Mouse (Mus musculus) heart, embryonic 11.5 days (tissue): ENCODE measurements around the gene Il22ra1. TPM values are rescaled to one million over a fixed set of nuclear protein-coding genes. Genes with fewer than 3 reads are reported as not detected.
A peak's percentile ranks its signal among the peaks of the same experiment; 100 is the strongest.

Source experiments
- ATAC-seq: fragments of 200-750 bp; cut with Nextera tagmentation; replicated peaks from 2 replicates; pipeline ENCODE4 v1.8.0; 2017; ENCODE audit warnings: moderate library complexity; ENCODE audit not compliant: insufficient number of reproducible peaks, low FRiP score, low TSS enrichment
- H3K27ac ChIP-seq: fragments of 300-500 bp; sonication (generic); 2 replicates; pipeline ENCODE4 v1.5.1; 2014; ENCODE audit warnings: mild to moderate bottlenecking, low read depth, low read length
- H3K27me3 ChIP-seq: fragments of 300-500 bp; sonication (generic); 2 replicates; pipeline ENCODE4 v1.6.1; 2014; ENCODE audit warnings: mild to moderate bottlenecking, low read length, mixed read lengths; ENCODE audit not compliant: control insufficient read depth, insufficient read depth
- H3K36me3 ChIP-seq: fragments of 300-500 bp; sonication (generic); 2 replicates; pipeline ENCODE4 v1.6.1; 2014; ENCODE audit warnings: mild to moderate bottlenecking, low read length, moderate library complexity, mixed read lengths; ENCODE audit not compliant: control insufficient read depth, insufficient read depth
- H3K4me1 ChIP-seq: fragments of 300-500 bp; sonication (generic); 2 replicates; pipeline ENCODE4 v1.6.1; 2014; ENCODE audit warnings: low read length; ENCODE audit not compliant: control insufficient read depth, insufficient read depth
- H3K4me2 ChIP-seq: fragments of 300-500 bp; sonication (generic); 2 replicates; pipeline ENCODE4 v1.6.1; 2014; ENCODE audit warnings: mild to moderate bottlenecking, moderate library complexity
- H3K4me3 ChIP-seq: fragments of 300-500 bp; sonication (generic); 2 replicates; pipeline ENCODE4 v1.5.1; 2014; ENCODE audit warnings: low read depth, low read length
- H3K9ac ChIP-seq: fragments of 300-500 bp; sonication (generic); 2 replicates; pipeline ENCODE4 v1.6.1; 2014; ENCODE audit warnings: mild to moderate bottlenecking, low read depth, low read length, moderate library complexity
- H3K9me3 ChIP-seq: fragments of 300-500 bp; sonication (generic); replicated peaks from 2 replicates; pipeline ENCODE4 v1.6.1; 2016; ENCODE audit warnings: low read length; ENCODE audit not compliant: control insufficient read depth
- WGBS: fragments of 180-500 bp; shearing (Covaris S2); extraction: QIAGEN DNeasy Blood & Tissue Kit; methylation state at CpG from one replicate; pipeline ENCODE4 v1.1.7; 2014; ENCODE audit not compliant: insufficient replicate concordance; 5-methylcytosine and 5-hydroxymethylcytosine counted together
- polyA plus RNA-seq: library from polyadenylated mRNA; unstranded; fragments of >200 nt; fragmentation: Nextera tagmentation; extraction: Ambion mirVana; gene quantifications from 2 replicates; pipeline ENCODE4 v1.2.1, GENCODE M21; 2014

The Il22ra1 gene
- polyA plus RNA-seq, 1 experiment from 2014 or later, result not detected

GRCm38 (mm10) chr4:135766976-135767375, 39.0 kb downstream of the Il22ra1 start:
- Histone ChIP-seq H3K36me3 (no peaks in the 10 kb centered on the region), H3K9ac (no peak overlapping the region), H3K4me1 (peaks cover 9% of the 10 kb centered on the region), H3K27ac (no peak overlapping the region), H3K27me3 (no peaks in the 10 kb centered on the region), H3K4me2 (no peak overlapping the region), H3K4me3 (no peak overlapping the region), H3K9me3 (no peaks in the 10 kb centered on the region)
- WGBS, result 73% methylated on average over 3 of the region's 3 CpGs
- ATAC-seq, result no peak

- Histone ChIP-seq H3K9me3 (no peaks in the 10 kb centered on the region), H3K4me3 (no peak overlapping the region), H3K4me2 (no peak overlapping the region), H3K9ac (no peak overlapping the region), H3K27me3 (no peaks in the 10 kb centered on the region), H3K27ac (no peak overlapping the region), H3K36me3 (no peaks in the 10 kb centered on the region), H3K4me1 (peaks cover 19% of the 10 kb centered on the region)
- ATAC-seq, result no peak
- WGBS, result 55% methylated on average over 14 of the region's 14 CpGs
Measured at GRCm38 (mm10) chr4:135768572-135769526, 40.9 kb downstream of the Il22ra1 start.

- WGBS, result 81% methylated on average over 18 of the region's 18 CpGs
- H3K36me3 ChIP-seq, result no peaks in the 10 kb centered on the region
- no peak overlapping the region for H3K4me2 ChIP-seq
- ATAC-seq, result no peak
- H3K9me3 ChIP-seq, result no peaks in the 10 kb centered on the region
- no peak overlapping the region for H3K4me3 ChIP-seq
- H3K27me3 ChIP-seq, result peaks cover 2% of the 10 kb centered on the region; the same call in 1 of the 2 replicates
- no peak overlapping the region for H3K9ac ChIP-seq
- H3K27ac ChIP-seq, result no peak overlapping the region
- peaks cover 24% of the 10 kb centered on the region for H3K4me1 ChIP-seq
Measured at GRCm38 (mm10) chr4:135770611-135771305, 42.8 kb downstream of the Il22ra1 start.

- Histone ChIP-seq H3K4me2 (no peak overlapping the region), H3K9me3 (no peaks in the 10 kb centered on the region), H3K4me1 (peaks cover 24% of the 10 kb centered on the region), H3K36me3 (no peaks in the 10 kb centered on the region), H3K27ac (0 out of 2 replicates have a peak overlapping the region, but pooled peaks have one; percentile 65), H3K9ac (no peak overlapping the region), H3K4me3 (no peak overlapping the region), H3K27me3 (peaks cover 3% of the 10 kb centered on the region; the same call in 1 of the 2 replicates)
- 75% methylated on average over 6 of the region's 6 CpGs for WGBS
- ATAC-seq, result no peak
Measured at GRCm38 (mm10) chr4:135771592-135771991, 43.6 kb downstream of the Il22ra1 start.

GRCm38 (mm10) chr4:135772671-135773070, 44.7 kb downstream of the Il22ra1 start:
- Histone ChIP-seq H3K27me3 (peaks cover 3% of the 10 kb centered on the region; the same call in 1 of the 2 replicates), H3K4me3 (no peak overlapping the region), H3K9me3 (no peaks in the 10 kb centered on the region), H3K27ac (peak overlapping the region; percentile 65), H3K36me3 (no peaks in the 10 kb centered on the region), H3K4me1 (peaks cover 24% of the 10 kb centered on the region), H3K9ac (no peak overlapping the region), H3K4me2 (no peak overlapping the region)
- WGBS, result 43% methylated on average over 4 of the region's 4 CpGs
- peak; percentile 43; the same call in 1 of the 2 replicates for ATAC-seq

GRCm38 (mm10) chr4:135774496-135774895, 46.5 kb downstream of the Il22ra1 start:
- Histone ChIP-seq H3K4me3 (no peak overlapping the region), H3K27me3 (peaks cover 3% of the 10 kb centered on the region; the same call in 1 of the 2 replicates), H3K9me3 (no peaks in the 10 kb centered on the region), H3K4me1 (peaks cover 21% of the 10 kb centered on the region), H3K9ac (no peak overlapping the region), H3K36me3 (no peaks in the 10 kb centered on the region), H3K4me2 (no peak overlapping the region), H3K27ac (no peak overlapping the region)
- ATAC-seq, result no peak
- 35% methylated on average over 8 of the region's 8 CpGs for WGBS

- Histone ChIP-seq H3K27ac (no peak overlapping the region), H3K4me3 (no peak overlapping the region), H3K4me1 (peaks cover 16% of the 10 kb centered on the region), H3K9ac (no peak overlapping the region), H3K9me3 (no peaks in the 10 kb centered on the region), H3K36me3 (no peaks in the 10 kb centered on the region), H3K27me3 (peaks cover 3% of the 10 kb centered on the region; the same call in 1 of the 2 replicates), H3K4me2 (no peak overlapping the region)
- ATAC-seq, result no peak
- WGBS, result 85% methylated on average over 4 of the region's 4 CpGs
Measured at GRCm38 (mm10) chr4:135776850-135777249, 48.9 kb downstream of the Il22ra1 start.

- peaks cover 3% of the 10 kb centered on the region; the same call in 1 of the 2 replicates for H3K27me3 ChIP-seq
- no peaks in the 10 kb centered on the region for H3K36me3 ChIP-seq
- no peak for ATAC-seq
- no peak overlapping the region for H3K9ac ChIP-seq
- no peak overlapping the region for H3K4me2 ChIP-seq
- no peak overlapping the region for H3K27ac ChIP-seq
- WGBS, result 62% methylated on average over 9 of the region's 9 CpGs
- H3K4me3 ChIP-seq, result no peak overlapping the region
- no peaks in the 10 kb centered on the region for H3K9me3 ChIP-seq
- peaks cover 2% of the 10 kb centered on the region; the same call in 1 of the 2 replicates for H3K4me1 ChIP-seq
Measured at GRCm38 (mm10) chr4:135779661-135780060, 51.7 kb downstream of the Il22ra1 start.
